Mouse (Mus musculus) lung, postnatal 36 days (tissue): ENCODE data around the gene Desi1.

Experiments used
- DNase-seq: peaks from one replicate; pipeline ENCODE4 v3.0.0; 2022; ENCODE audit warnings: mixed read lengths

Gene Desi1

GRCm38 (mm10) chr15:81964980-81965545 is 68.6 kb downstream of the Desi1 start:
- no peak for DNase-seq

DNA sequence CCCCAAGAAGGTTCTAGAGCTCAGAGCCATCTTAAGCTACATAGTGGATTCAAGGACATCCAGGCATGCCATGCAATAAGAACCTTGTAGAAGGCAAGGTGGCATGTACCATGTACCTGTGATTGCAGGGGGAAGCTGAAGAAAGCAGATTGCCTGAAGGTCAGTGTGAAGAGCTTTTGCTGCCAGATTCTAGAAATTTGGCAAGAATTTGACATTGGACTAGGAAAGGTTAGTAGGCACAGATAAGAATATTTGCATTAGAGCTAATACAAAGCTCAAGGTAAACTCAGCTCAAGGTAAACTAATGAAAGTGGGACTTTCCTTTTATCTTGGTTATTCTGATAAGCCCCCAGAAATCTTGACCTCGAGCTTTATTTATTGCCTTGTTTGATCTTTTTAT is 69.4 kb downstream of the Desi1 start:
- no peak for DNase-seq

- DNase-seq, result no peak
Observed at GRCm38 (mm10) chr15:81961078-81961451, 72.6 kb downstream of the Desi1 start.

DNA sequence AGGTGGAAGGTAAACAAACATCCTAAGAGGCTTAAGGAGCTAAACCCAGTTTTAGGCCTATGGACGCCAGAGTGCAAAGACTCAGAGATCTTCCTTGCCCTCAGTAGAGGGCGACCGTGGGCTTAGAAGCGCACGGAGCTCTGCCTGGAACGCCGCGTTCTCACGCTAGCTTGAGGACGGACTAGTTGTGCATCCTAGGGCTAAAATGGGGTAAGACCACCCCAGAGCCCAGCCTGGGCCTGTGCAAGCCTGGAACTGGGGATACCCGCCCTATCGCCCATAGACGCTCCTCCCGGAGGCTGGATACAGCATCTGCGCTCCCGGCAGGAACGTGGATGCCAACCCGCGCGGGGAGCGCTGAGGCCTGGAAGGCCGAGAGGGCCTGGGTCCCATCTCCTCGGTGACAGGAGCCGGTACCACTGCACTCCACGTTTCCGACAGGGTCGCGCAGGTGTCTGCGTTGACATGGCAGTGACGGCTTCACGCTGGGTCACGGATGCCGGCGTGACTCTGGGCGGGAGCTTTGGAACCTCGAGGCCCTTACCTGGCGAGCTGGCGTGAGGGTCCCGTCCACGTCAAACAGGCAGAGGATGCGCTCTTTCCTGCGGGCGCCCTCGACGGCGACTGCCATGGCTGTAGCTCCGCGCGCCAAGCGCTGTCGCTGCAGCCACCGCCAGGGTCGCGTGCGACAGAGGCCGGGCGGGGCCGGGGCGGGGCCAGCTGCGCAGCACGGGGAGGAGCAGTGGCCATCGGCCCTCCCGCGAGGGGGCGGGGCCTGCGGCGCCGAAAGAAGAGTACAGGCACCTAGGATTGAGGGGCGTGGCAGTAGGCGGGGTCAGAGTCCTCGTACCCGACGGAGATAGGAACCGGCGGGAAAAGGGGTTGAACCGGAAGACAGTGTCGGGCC is 73.2 kb downstream of the Desi1 start, which contains the start of gene Pmm1:
Pmm1 (minus strand) TSS at position 760 of the 907 bp plus-strand sequence.
- peak; percentile 100 for DNase-seq

GRCm38 (mm10) chr15:81958906-81959305 is 74.8 kb downstream of the Desi1 start:
- DNase-seq, result no peak

- DNase-seq, result no peak
Observed at GRCm38 (mm10) chr15:81957598-81957997, 76.1 kb downstream of the Desi1 start.

GRCm38 (mm10) chr15:81956457-81956856 is 77.2 kb downstream of the Desi1 start:
- peak; percentile 52 for DNase-seq

DNA sequence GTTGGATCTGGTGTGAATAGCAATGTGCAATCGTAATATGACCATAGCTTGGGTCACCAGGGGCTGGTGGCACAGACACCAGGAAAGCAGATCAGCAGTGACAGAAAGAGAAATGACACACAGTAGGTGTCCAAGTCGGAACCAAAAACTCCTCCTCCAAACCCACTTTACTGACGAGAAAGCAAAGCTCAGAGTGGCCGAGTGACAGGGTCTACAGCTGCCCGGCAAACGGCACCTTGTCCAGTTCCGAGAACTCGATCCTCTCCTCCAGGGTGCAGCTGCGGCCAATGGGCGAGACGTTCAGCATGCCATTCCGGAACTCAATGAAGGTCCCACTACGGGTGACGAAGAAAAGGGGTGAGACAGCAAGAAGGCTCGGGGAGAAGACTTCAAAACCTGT is 78.2 kb downstream of the Desi1 start:
- no peak for DNase-seq

GRCm38 (mm10) chr15:81954716-81955115 is 78.9 kb downstream of the Desi1 start:
- no peak for DNase-seq

- peak; percentile 38 for DNase-seq
Observed at GRCm38 (mm10) chr15:81954151-81954583, 79.5 kb downstream of the Desi1 start.

DNA sequence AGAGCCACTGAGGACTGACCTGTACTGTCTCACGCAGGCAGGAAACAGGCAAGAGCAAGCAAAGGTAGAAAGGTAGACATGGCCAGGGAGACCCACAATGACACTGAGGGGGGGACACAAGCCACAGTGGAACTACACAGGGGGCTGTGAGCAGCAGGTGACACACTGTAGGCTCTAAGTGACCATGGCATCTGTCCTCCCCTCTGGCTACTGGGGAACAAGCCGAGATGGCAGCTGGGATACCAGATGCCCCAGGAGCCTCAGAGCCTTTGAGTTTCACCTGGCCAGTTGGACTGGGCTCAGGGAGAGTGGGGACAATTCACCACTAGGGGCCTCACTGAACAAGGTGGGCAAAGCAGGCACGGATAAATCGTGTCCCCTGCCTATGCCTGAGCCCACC is 81.4 kb downstream of the Desi1 start:
- no peak for DNase-seq

DNA sequence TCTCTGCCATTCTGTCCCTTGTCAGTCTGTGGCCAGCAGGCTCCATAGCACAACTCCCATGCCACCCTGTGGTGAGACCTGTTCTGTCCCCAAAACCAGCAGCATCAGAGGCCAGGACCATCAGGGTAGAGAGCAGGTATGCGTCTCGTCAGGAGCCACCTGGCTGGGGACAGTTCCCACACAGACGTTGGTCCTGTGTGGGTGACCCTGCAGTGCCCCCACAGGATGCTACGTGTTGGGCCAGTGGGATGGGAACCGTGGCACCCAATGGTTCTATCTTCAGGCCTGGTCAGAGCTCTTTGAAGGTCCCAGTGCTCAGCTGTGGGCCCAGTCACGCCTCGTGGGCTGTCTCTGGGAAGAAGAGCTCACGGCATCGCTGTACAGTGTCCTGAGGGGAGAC is 82.5 kb downstream of the Desi1 start:
- no peak for DNase-seq

GRCm38 (mm10) chr15:81950716-81951115 is 82.9 kb downstream of the Desi1 start:
- no peak for DNase-seq

DNA sequence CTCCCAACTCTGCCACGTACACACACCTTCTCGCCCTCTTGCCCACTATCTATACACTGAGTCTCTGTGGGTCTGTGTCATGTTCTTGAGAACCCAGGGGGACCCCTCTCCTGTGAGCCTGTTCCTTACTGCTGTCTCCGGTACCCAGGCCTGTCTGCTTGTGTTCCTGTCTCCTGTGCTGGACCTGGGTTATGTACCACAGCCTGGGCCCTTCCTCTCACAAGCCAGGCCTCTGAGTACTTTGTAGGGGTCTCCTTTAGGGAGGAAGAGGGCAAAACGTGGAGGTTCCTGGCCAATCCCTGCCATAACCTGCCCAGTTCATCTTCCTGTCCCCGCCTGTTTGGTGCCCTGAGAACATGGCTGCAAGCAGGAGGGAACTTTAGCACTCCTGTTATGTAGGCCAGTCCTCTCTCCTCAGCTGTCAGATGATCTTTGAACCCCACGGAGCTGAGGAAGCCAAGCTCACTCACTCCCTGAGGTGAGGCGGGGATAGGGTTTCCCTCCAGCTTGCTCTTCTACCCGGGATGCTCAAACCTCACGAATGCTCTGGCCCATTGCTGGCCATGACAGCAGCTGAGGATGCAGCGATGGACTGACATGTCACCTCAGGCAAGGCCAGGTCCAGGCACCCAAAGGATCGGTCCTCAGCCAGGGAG is 84.1 kb downstream of the Desi1 start:
- no peak for DNase-seq

DNA sequence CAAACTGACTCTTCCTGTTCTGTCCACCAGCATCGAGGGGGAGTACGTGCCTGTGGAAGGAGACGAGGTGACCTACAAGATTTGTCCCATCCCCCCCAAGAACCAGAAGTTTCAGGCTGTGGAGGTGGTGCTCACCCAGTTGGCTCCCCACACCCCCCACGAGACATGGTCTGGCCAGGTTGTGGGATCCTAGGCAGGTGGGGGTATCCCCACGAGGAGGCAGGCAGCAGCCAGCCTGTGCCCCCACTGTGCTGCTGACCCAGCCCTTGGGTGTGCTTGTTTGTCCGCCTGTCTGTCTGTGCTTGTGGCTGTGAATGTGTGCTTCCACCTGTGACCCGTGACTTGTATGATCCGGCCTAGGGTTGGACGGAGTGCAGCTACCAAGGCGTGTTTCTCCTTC is 84.6 kb downstream of the Desi1 start:
- no peak for DNase-seq

- no peak for DNase-seq
Observed at GRCm38 (mm10) chr15:81943176-81943749, 90.4 kb downstream of the Desi1 start.
